Mouse (Mus musculus) limb, embryonic 13.5 days (tissue): Measurements from ENCODE around the gene S1pr5. TPM values are rescaled to one million over a fixed set of nuclear protein-coding genes. Genes with fewer than 3 reads are reported as not detected.
"Not testable (repeated sequence)": the region's sequence is repeated elsewhere in the genome, so short reads cannot be mapped to it uniquely, and the experiment has no call there.

Source experiments
- ATAC-seq: fragments of 200-750 bp; cut with Nextera tagmentation; 2 replicates; pipeline ENCODE4 v1.8.0; 2017; ENCODE audit warnings: low read depth, moderate number of reproducible peaks, moderate TSS enrichment; ENCODE audit not compliant: low FRiP score
- H3K27ac ChIP-seq: fragments of 300-500 bp; sonication (generic); 2 replicates; pipeline ENCODE4 v1.5.1; 2015; ENCODE audit warnings: inconsistent platforms, mild to moderate bottlenecking, moderate library complexity
- H3K27me3 ChIP-seq: fragments of 300-500 bp; sonication (generic); 2 replicates; pipeline ENCODE4 v1.6.1; 2015; ENCODE audit warnings: mild to moderate bottlenecking, inconsistent platforms
- H3K36me3 ChIP-seq: fragments of 300-500 bp; sonication (generic); 2 replicates; pipeline ENCODE4 v1.6.1; 2015; ENCODE audit warnings: inconsistent platforms, mild to moderate bottlenecking, moderate library complexity
- H3K4me1 ChIP-seq: fragments of 300-500 bp; sonication (generic); 2 replicates; pipeline ENCODE4 v1.6.1; 2015; ENCODE audit warnings: inconsistent platforms
- H3K4me2 ChIP-seq: fragments of 300-500 bp; sonication (generic); replicated peaks from 2 replicates; pipeline ENCODE4 v1.6.1; 2015; ENCODE audit warnings: inconsistent platforms, mild to moderate bottlenecking, moderate library complexity
- H3K4me3 ChIP-seq: fragments of 300-500 bp; sonication (generic); 2 replicates; pipeline ENCODE4 v1.5.1; 2015; ENCODE audit warnings: moderate library complexity, mild to moderate bottlenecking, inconsistent platforms
- H3K9ac ChIP-seq: fragments of 300-500 bp; sonication (generic); 2 replicates; pipeline ENCODE4 v1.6.1; 2015; ENCODE audit warnings: mild to moderate bottlenecking, inconsistent platforms
- H3K9me3 ChIP-seq: fragments of 300-500 bp; sonication (generic); 2 replicates; pipeline ENCODE4 v1.6.1; 2016; ENCODE audit warnings: inconsistent platforms
- WGBS: fragments of 180-500 bp; shearing (Covaris S2); methylation state at CpG from one replicate; pipeline ENCODE4 v1.1.7; 2015; 5-methylcytosine and 5-hydroxymethylcytosine counted together
- polyA plus RNA-seq: library from polyadenylated mRNA; unstranded; fragments of >200 nt; fragmentation: Nextera tagmentation; extraction: Ambion mirVana; gene quantifications from 2 replicates; pipeline ENCODE4 v1.2.1, GENCODE M21; 2015

Gene S1pr5
- polyA plus RNA-seq, 1 experiment from 2014 or later = 0.83 TPM

DNA sequence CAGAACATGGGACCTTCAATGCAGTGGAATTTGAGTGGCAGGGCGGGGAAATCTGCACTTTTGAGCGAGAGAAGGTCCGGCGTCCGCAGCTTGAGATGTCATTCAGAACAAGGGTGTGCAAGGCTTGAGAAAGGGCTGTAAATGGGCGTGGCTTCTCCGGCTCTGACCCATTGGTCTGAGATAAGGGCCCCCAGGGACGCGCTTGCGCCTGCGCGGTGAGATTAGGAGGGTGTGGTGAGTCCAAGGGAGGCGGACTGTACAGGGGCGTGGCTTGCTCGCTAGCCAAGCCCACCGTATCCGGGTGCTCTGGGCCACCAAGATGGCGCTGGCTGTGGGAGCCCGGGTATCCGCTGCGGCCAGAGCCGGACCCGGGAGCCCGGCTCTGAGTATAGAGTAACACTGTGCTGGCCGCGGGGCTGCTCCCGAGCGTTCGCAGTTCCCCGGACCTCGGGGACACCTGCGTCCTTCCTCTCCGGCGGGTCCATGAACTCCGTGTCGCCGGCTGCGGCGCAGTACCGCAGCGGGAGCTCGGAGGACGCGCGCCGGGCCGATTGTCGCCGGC, 16.8 kb upstream of the S1pr5 start, which contains the start of gene Atg4d:
Gene Atg4d (plus strand): TSS at position 294 of the 562 bp plus-strand sequence.
- peak within 1 kb of the TSS; percentile 89 for H3K4me2 ChIP-seq
- H3K4me1 ChIP-seq = peaks cover 23% of the 10 kb centered on the region
- H3K27ac ChIP-seq = peak within 1 kb of the TSS; percentile 81
- peaks cover 29% of the 10 kb centered on the region for H3K36me3 ChIP-seq
- under 1% methylated on average over 49 of the region's 49 CpGs for WGBS
- peak; percentile 96 for ATAC-seq
- H3K4me3 ChIP-seq = peak within 1 kb of the TSS; percentile 87
- H3K27me3 ChIP-seq = no peaks in the 10 kb centered on the region
- H3K9me3 ChIP-seq = no peaks in the 10 kb centered on the region
- H3K9ac ChIP-seq = peak within 1 kb of the TSS; percentile 87

DNA sequence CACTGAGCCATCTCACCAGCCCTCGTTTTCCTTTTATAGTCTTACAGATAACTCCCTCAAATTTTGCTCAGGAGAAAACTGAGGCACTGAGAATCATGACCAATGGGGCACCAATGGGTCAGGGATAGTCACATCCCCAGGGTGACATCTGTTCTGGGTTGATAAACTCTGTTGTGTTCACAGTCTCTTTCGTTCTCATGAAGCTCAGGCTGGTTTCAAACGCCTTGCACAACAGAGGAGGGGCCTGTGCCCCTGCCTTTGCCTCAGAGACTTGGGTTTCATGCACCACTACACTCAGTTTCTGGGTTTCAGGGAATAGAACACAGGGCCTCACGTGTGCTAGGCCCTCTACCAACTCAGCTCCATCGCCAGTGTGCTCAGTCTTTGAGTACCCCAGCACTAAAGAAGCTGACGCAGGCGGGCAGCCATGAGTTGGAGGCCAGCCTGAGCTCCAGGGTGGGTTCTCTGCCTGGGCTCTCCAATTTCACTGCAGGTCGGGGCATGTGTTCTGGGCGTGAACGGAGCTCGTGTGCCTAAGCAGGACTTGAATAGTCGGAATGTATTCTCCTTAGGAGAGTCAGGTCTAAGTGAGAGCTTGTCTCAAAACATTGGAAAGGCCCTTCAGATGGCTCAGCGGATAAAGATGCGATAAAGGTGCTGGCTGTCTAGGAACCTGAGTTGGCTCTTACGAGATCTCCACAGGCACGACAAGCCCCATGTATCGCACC, 16.2 kb upstream of the S1pr5 start:
- peaks cover 23% of the 10 kb centered on the region for H3K4me1 ChIP-seq
- peak overlapping the region; percentile 87 for H3K9ac ChIP-seq
- peaks cover 24% of the 10 kb centered on the region for H3K36me3 ChIP-seq
- H3K4me3 ChIP-seq = peak overlapping the region; percentile 87
- H3K4me2 ChIP-seq = peak overlapping the region; percentile 89
- WGBS = 15% methylated on average over 17 of the region's 17 CpGs
- no peaks in the 10 kb centered on the region for H3K9me3 ChIP-seq
- peak; percentile 31; the same call in 1 of the 2 replicates for ATAC-seq
- peak overlapping the region; percentile 81 for H3K27ac ChIP-seq
- H3K27me3 ChIP-seq = no peaks in the 10 kb centered on the region

DNA sequence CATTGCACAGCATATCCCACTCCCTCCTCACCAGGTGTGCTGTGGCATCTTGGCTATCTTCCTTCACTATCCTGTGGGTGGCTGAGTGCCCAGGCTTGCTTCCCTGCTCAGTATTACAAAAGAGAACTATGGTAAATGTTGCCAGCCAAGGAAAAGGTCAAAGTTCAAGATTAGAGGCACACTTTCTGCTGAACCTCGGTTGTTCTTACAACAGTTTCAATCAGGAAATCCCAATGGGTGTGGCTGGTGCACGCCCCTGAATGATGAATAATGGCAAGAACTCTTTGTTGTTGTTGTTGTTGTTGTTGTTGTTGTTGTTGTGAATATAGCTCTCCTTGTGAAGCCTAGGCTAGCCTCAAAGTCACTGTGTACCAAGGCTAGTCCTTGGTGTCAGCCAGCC, 13.6 kb upstream of the S1pr5 start:
- Histone ChIP-seq H3K4me3 (no peak overlapping the region), H3K27me3 (no peaks in the 10 kb centered on the region), H3K4me2 (no peak overlapping the region), H3K27ac (no peak overlapping the region), H3K9me3 (no peaks in the 10 kb centered on the region), H3K4me1 (peaks cover 21% of the 10 kb centered on the region), H3K36me3 (peaks cover 2% of the 10 kb centered on the region; the same call in 1 of the 2 replicates), H3K9ac (no peak overlapping the region)
- ATAC-seq = no peak
- 67% methylated on average over 2 of the region's 2 CpGs for WGBS

DNA sequence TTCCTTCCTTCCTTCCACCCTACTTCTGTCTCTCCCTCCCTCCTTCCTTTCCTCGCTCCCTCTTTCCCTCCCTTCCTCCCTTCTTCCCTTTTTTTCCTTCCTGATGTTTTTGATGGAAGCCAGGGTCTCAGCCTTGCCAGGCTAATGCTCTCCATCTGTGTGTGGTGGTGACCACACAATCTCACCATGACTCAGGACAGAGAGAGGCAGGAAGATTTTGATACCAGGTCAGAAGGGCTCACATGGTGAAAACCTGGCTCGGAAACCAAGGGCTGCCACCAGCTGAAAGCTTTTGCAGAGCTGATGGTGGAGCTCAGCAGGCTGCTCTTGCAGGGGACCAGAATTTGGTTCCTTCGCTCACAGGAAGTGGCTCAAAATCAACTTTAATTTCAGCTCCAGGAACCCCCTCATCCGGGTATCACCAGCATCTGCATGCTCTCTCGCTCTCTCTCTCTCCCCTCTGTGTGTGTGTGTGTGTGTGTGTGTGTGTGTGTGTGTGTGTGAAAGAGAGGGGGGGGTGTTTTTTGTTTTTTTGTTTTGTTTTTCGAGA, 12.3 kb upstream of the S1pr5 start:
- Histone ChIP-seq H3K27me3 (no peaks in the 10 kb centered on the region), H3K27ac (no peak overlapping the region), H3K4me3 (no peak overlapping the region), H3K9ac (no peak overlapping the region), H3K36me3 (no peaks in the 10 kb centered on the region), H3K4me2 (no peak overlapping the region), H3K4me1 (peaks cover 8% of the 10 kb centered on the region), H3K9me3 (no peaks in the 10 kb centered on the region)
- 67% methylated on average over 6 of the region's 6 CpGs for WGBS
- ATAC-seq = no peak

DNA sequence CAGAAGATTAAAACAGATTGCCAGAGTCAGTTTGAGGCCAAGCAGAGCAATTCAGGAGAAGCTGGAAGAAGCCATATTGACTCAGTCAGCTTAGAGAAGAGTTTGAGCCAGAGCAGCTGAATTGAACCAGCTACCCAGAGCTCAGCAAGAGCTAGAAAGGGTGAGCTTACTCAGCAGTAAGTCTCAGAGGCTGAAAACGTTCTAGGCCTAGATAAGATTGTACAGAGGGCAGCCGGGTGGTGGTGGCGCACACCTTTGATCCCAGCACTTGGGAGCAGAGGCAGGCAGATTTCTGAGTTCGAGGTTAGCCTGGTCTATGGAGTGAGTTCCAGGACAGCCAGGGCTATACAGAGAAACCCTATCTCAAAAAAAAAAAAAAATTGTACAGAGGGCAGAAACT, 8.1 kb upstream of the S1pr5 start:
- 87% methylated on average over 4 of the region's 4 CpGs for WGBS

DNA sequence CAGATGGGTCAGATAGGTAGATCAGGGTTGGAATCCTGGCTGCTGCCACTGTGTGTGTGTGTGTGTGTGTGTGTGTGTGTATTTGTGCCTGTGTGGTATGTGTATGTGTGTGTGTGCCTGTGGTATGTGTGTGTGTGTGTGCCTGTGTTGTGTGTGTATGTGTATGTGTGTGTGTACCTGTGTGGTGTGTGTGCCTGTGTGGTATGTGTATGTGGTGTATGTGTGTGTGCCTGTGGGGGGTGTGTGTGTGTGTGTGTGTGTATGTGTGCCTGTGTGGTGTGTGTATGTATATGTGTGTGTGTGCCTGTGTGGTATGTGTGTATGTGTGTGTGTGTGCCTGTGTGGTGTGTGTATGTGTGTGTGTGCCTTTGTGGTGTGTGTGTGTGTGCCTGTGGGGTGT, 6.4 kb upstream of the S1pr5 start:
- H3K27ac ChIP-seq = no peak overlapping the region
- H3K27me3 ChIP-seq = peaks cover 35% of the 10 kb centered on the region
- no peak overlapping the region for H3K4me3 ChIP-seq
- no peaks in the 10 kb centered on the region for H3K9me3 ChIP-seq
- H3K36me3 ChIP-seq = no peaks in the 10 kb centered on the region
- H3K9ac ChIP-seq = no peak overlapping the region
- peaks cover 8% of the 10 kb centered on the region for H3K4me1 ChIP-seq
- no peak overlapping the region for H3K4me2 ChIP-seq
- ATAC-seq = no peak

More for the DNA sequence above, 8.1 kb upstream of the S1pr5 start:
- H3K27me3 ChIP-seq = peaks cover 18% of the 10 kb centered on the region
- not testable (repeated sequence) for H3K4me3 ChIP-seq, H3K4me2 ChIP-seq, ATAC-seq, H3K4me1 ChIP-seq, H3K9ac ChIP-seq, H3K27ac ChIP-seq, H3K36me3 ChIP-seq, H3K9me3 ChIP-seq

DNA sequence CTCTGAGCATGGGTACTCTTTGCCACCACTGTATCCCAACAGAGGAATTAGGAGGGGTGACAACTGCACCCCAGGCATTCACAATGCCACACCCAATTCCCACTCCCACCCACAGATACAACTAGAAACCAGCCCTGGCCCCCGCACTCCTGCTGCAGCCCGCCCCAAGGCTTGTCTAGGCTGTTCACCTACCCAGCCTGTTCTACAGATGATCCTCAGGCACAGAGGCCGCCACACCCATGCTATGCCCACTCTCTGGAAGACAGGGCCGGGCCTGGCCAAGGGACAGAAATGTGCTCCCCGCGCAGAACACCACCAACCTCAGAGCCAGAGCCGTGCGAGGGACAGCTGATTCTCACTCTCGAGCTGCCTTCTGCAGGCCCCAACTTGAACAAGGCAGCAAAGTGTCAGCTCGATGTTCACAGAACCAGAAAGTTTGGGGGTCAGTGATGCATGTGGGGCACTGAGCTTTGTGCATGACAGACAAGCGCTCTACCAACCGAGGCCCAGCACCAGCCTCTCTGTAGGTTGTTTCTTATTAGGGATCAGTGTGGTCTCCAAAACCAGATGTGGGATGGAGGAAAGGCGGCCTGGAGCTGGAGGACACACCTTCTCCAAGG, 3.0 kb upstream of the S1pr5 start:
- Histone ChIP-seq H3K4me1 (peaks cover 16% of the 10 kb centered on the region), H3K9me3 (no peaks in the 10 kb centered on the region), H3K4me3 (no peak overlapping the region), H3K9ac (no peak overlapping the region), H3K27me3 (peaks cover 69% of the 10 kb centered on the region), H3K36me3 (no peaks in the 10 kb centered on the region), H3K4me2 (no peak overlapping the region), H3K27ac (peak overlapping the region; percentile 44; the same call in 1 of the 2 replicates)
- ATAC-seq = no peak; the same call in 1 of the 2 replicates
- 36% methylated on average over 13 of the region's 13 CpGs for WGBS

DNA sequence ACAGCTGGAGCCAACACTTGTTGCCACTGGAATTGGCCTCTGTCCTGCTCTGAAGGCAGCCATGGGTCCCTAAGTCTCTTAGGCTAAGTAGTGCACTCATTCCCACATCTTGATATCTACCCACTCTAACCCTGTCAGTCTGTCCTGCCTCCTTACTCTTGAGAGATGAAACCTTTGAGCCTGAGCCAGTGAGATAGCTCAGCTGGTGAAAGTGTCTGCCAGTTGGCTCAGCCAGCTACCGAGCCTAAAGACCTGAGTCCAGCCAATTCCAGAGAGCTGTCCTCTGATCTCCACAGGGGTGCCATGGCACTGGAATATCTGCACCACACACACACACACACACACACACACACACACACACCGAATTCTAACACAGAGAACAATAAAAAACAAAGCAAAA, 2.3 kb upstream of the S1pr5 start:
- ATAC-seq = no peak
- Histone ChIP-seq H3K36me3 (no peaks in the 10 kb centered on the region), H3K4me3 (no peak overlapping the region), H3K4me1 (peaks cover 16% of the 10 kb centered on the region), H3K9ac (no peak overlapping the region), H3K4me2 (no peak overlapping the region), H3K9me3 (no peaks in the 10 kb centered on the region), H3K27ac (no peak overlapping the region), H3K27me3 (peaks cover 76% of the 10 kb centered on the region)
- WGBS = 36% methylated on average over 2 of the region's 2 CpGs

DNA sequence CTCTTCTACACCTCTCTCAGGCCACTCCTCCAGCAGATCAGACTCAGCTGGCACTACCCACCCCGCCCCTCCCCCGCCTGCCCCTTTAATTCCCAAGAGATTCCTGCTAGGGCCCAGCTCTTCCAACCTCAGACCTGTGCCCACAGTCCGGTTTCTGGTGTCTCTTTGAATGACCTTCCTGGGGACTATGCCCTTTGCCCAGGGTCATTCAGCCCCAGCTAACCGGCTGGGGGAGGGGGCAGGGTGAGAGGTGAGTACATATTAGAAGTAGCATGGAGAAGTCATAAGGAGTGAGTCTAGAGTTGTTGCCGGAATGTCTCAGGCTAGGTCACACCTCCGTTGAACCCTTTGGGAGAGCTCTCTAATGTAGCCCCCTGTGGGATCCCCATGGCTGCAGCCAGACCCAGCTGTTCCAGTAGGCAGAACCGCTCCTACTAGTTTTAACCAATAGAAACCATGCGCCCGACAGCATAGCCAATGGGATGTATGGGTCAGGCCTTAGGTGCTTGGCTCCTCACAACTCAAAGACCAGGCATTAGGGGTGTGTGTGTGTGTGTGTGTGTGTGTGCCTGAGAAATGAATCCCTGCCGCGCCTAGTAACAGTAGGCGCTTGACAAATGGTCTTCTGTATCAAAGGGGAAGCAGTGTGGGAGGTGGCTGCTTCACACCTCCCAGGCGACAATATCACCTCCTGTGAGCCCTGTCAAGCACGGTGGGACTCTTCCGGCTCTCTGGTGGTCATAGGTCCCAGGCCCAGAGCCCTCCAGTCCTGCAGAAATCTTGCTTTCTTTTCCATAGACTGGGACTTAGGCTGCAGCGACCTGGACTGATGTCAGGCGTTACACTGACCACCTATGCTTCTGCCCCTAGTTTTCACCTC, 1.6 kb upstream of the S1pr5 start:
- ATAC-seq = peak; percentile 29; the same call in 1 of the 2 replicates
- WGBS = 13% methylated on average over 17 of the region's 17 CpGs
- Histone ChIP-seq H3K4me1 (peaks cover 23% of the 10 kb centered on the region), H3K9ac (no peak overlapping the region), H3K27me3 (peaks cover 83% of the 10 kb centered on the region), H3K4me3 (no peak overlapping the region), H3K36me3 (no peaks in the 10 kb centered on the region), H3K27ac (no peak overlapping the region), H3K9me3 (no peaks in the 10 kb centered on the region), H3K4me2 (no peak overlapping the region)

DNA sequence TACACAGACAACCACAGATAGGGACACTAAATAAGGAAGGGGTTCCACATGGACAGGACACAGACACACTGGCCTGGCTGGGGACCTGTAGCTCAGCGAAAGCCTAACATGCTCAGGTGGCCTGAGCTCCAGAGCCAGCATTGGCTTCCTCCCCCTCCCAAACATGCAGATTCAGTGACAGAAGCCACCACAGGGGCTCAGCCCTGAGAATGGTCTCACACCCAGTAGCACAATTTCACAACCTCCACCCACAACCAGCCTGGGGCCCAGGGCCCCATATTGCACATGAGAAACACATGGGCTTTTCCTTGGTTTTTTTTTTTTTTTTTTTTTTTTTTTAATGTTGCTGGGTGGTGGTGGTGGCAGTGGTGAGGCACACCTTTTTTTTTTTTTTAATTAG, 1.9 kb downstream of the S1pr5 start:
- ATAC-seq = no peak
- H3K9me3 ChIP-seq = no peaks in the 10 kb centered on the region; the same call in 1 of the 2 replicates
- H3K4me1 ChIP-seq = peaks cover 35% of the 10 kb centered on the region
- H3K4me3 ChIP-seq = no peak overlapping the region
- peaks cover 98% of the 10 kb centered on the region for H3K27me3 ChIP-seq
- H3K36me3 ChIP-seq = no peaks in the 10 kb centered on the region
- 86% methylated on average over 1 of the region's 1 CpGs for WGBS
- no peak overlapping the region for H3K27ac ChIP-seq
- H3K4me2 ChIP-seq = no peak overlapping the region
- H3K9ac ChIP-seq = no peak overlapping the region

DNA sequence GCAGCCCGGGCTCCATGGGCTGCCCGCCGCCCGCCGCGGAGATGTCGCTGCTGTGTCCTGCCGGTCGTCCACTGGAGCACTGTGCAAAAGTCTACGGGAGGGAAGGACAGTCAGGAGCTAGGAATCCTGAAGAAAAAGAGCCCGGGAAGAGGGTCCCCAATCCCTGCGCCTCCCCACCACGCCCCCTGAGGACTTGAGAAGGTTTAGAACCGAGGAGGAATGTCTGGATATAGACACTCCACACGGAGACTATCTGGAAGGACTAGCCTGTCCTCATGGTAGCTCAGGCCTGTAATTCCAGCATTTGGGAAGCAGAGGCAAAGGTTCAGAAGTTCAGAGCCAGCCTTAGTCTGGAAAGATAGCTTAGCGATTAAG, 3.1 kb downstream of the S1pr5 start:
- peaks cover 85% of the 10 kb centered on the region for H3K27me3 ChIP-seq
- H3K4me2 ChIP-seq = peak overlapping the region; percentile 93
- peak overlapping the region; percentile 55 for H3K4me3 ChIP-seq
- no peak overlapping the region for H3K27ac ChIP-seq
- H3K9ac ChIP-seq = peak overlapping the region; percentile 66
- no peaks in the 10 kb centered on the region; the same call in 1 of the 2 replicates for H3K9me3 ChIP-seq
- 2% methylated on average over 16 of the region's 16 CpGs for WGBS
- H3K36me3 ChIP-seq = no peaks in the 10 kb centered on the region
- H3K4me1 ChIP-seq = peaks cover 31% of the 10 kb centered on the region
- ATAC-seq = no peak
